Mouse (Mus musculus) myocyte (in vitro differentiated cells): Measurements from ENCODE around the gene Cmtm6.

Source experiments
- E2F4 ChIP-seq: IDR thresholded peaks from one replicate; pipeline ENCODE4 v1.6.1; 2011; ENCODE audit warnings: mild to moderate bottlenecking, control low read depth, moderate library complexity; ENCODE audit not compliant: insufficient read depth
- MAX ChIP-seq: IDR thresholded peaks from one replicate; pipeline ENCODE4 v1.6.1; 2011; ENCODE audit warnings: low read depth, mild to moderate bottlenecking, control low read depth
- MYOG ChIP-seq, 3 experiments: IDR thresholded peaks; one replicate each; pipeline ENCODE4 v1.6.1; 2011; ENCODE audit warnings: control low read depth in 2 of 3, low read depth in 2 of 3, mild to moderate bottlenecking in 2 of 3; ENCODE audit not compliant: insufficient read length in 2 of 3, control insufficient read depth in 1 of 3, insufficient read depth in 1 of 3
- POLR2A ChIP-seq: IDR thresholded peaks from one replicate; pipeline ENCODE4 v1.6.1; 2011; ENCODE audit warnings: low read depth, mild to moderate bottlenecking, control low read depth, moderate library complexity; ENCODE audit not compliant: insufficient read length
- REST ChIP-seq: IDR thresholded peaks from one replicate; pipeline ENCODE4 v1.6.1; 2011; ENCODE audit warnings: mild to moderate bottlenecking, control low read depth, moderate library complexity; ENCODE audit not compliant: insufficient read depth, insufficient read length
- TCF12 ChIP-seq: IDR thresholded peaks from one replicate; pipeline ENCODE4 v1.6.1; 2011; ENCODE audit warnings: mild to moderate bottlenecking, control low read depth; ENCODE audit not compliant: poor library complexity, insufficient read depth, severe bottlenecking

DNA sequence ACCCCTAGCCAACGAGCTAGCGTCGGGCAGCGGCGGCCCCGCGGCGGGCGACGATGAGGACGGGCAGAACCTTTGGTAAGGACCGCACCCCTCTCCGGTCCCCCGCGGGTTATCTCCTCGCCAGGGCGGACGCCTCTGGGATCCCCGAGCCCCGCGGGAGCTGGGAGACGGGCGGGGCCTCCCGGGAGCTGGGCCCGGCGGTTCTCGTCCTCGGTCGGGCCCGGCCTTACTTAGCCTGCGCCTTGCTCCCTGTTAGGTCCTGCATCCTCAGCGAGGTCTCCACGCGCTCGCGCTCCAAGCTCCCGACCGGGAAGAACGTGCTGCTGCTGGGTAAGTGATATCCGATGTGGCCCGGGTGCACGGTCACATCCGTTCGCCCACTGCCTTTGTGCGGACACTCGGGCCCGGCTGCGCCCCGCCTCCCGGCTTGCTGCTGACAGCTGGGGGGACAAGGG is 41.9 kb upstream of the Cmtm6 start:
- TF ChIP-seq POLR2A (no peak), TCF12 (no peak), E2F4 (no peak), MYOG (IDR thresholded peaks at IDR 0.05; ENCODE audit: control insufficient read depth in 1 of 3, insufficient read depth in 1 of 3, insufficient read length in 2 of 3, low read depth in 2 of 3) (no peak), REST (no peak), MAX (no peak)
